Mouse (Mus musculus) 3134 (cell line): ENCODE measurements around the gene Fam186a.

ENCODE experiments used
- DNase-seq: peaks from one replicate; pipeline ENCODE4 v3.0.0-alpha.2; 2011; ENCODE audit warnings: low spot score; ENCODE audit not compliant: insufficient read length; ENCODE audit errors: extremely low read depth

Gene Fam186a

DNA sequence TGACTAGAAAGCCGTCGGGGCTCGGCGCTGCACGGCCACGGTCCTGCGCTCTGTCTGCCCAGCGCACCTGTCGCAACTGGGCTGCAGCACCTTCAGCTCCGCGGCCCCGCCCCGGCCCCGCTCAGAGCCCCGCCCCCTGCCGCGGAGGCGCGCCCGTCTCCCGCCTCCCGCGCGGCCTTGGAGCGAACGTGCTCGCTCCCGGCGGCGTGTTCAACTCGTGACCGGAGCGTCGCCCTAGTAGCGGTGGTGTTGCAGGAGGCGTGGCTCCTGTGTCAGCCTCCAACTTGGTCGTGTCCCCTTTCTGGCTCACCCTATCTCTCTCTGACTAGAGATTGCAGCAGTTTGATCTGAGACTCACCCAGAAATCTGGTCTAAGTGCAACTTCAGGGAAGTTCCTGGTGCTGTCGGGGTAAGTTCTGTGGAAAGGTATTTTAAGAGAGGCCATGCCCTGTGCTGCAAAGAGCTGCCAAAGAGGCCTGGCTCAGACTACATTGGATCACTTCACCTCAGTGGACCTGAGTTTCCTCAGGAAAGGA, 91.5 kb downstream of the Fam186a start, which contains the start of gene Lima1:
Gene Lima1 (minus strand): TSS at position 123 of the 536 bp plus-strand sequence.
- peak; percentile 82 for DNase-seq

DNA sequence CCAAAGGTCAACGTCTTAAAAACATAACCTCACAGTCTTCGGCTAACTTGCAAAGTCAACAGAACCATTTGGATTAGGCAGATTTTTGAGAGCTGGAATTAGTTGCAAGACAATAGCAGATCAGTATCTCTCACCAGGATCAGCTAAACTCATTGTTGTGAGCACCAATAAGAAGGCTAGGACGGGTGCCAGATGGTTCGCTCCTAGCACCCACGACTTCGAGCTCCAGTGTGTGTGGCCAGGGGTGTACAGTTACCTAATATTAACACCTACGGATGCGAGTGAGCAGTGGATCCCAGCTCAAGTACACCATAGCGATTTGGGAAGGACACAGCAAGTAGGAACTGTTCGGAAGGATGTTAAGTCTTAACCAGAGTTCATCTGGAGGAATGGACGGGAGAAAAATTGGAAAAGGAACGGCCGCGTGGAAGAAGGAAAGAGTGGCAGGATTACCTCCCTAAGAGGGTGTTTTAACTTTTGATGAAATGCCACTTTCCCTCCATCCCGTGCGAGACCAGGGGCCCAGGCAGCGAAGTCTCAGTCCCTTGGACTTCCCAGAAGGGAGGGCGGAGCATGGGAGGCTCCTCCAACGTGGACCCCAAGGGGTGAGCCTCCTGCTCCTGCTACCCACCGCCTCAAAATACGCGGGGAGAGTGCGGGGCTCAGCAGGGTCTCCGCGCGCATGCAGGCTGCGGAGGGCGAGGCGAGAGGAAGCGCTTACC, 92.1 kb downstream of the Fam186a start:
- DNase-seq, result no peak

DNA sequence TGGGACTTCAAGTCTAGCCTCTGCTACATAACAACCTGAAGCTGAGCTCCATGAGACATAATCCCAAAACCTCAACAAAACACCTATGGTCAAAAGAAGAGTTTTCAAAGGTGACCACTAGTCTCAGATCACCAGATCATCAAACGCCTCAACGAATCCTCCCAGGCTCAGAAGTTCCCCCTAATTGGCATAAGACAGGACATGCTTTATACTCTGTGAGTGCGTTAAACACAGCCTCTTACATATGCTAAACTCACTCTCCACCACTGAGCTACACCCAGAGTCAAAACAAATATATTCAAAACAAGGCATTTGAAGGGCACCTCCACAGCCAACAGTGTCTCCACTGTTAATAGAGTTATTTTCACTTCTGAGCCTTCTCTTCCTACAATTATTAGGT, 94.3 kb downstream of the Fam186a start:
- no peak for DNase-seq
